Mouse (Mus musculus): ENCODE results near the gene Sec11a. TPM values are rescaled to one million over a fixed set of nuclear protein-coding genes. Genes with fewer than 3 reads are reported as not detected.
A peak's percentile ranks its signal among the peaks of the same experiment; 100 is the strongest.

The Sec11a gene
- polyA plus RNA-seq, 1 experiment = 112 TPM

DNA sequence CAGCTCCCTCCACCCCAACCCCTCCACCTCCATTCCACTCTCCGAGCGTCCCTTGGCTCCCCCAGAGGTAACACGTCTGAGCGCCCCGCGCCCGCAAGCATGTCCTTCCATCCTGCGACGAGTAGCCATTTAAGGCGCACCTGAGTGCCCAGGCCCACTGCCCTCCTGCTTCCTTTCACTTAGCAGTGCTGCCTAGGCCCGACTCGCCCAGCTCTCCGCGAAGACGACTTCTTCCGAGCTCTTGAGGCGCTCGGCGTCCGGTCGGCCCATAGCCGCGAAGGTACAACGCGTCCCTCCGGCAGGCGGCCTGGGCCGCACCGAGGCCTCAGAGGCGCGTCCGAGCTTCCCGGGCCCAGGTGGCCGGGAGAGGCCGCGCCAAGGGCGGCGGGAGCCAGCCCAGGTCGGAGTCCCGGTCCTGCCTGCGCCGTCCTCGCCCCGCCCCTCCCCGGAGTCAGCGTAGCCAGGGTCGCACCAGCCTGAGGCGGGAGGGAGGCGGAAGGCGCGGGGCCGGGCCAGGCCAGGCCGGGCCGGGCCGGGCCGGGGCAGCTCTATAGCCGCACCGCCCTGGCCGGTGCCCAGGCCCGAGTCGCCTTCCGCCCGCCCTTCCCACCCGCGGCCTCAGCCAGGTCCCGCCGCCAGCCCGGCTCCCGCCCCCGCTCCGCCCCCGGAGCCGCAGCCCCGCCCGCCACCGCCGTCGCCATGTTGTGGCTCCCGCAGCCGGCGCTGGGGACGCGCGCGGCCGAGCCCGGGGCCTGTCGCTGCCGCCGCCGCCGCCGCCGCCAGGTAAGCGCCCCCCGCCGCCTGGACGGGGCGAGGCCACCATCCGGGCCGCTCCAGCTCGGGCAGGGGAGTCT lies 45.6 kb upstream of the Sec11a start, which contains the start of gene Zfp592:
Zfp592 (plus strand) TSS at position 702 of the 854 bp plus-strand sequence.
- no peaks in the 10 kb centered on the region for H3K36me3 ChIP-seq (ENCODE audit: control insufficient read depth, insufficient read depth)
- H3ac ChIP-seq (ENCODE audit: control insufficient read depth, insufficient read length, low read depth) = peak within 1 kb of the TSS; percentile 90
- no peak for TF ChIP-seq MYOG (IDR thresholded peaks at IDR 0.05; ENCODE audit: control insufficient read depth, extremely low read depth, insufficient read length)
- TF ChIP-seq CTCF (IDR thresholded peaks at IDR 0.05; ENCODE audit: control insufficient read depth, insufficient read depth, insufficient read length) = no peak
- TF ChIP-seq MAX (IDR thresholded peaks at IDR 0.05) = no peak
- TF ChIP-seq USF1 (IDR thresholded peaks at IDR 0.05; ENCODE audit: low read depth) = no peak
- no peak for TF ChIP-seq FOSL1 (IDR thresholded peaks at IDR 0.05; ENCODE audit: insufficient read depth, low read length, poor library complexity, severe bottlenecking)
- TF ChIP-seq MYOD1 (IDR thresholded peaks at IDR 0.05; ENCODE audit: control insufficient read depth, insufficient read length, low read depth) = no peak
- no peak for TF ChIP-seq CEBPB (IDR thresholded peaks at IDR 0.05; ENCODE audit: low read depth)

DNA sequence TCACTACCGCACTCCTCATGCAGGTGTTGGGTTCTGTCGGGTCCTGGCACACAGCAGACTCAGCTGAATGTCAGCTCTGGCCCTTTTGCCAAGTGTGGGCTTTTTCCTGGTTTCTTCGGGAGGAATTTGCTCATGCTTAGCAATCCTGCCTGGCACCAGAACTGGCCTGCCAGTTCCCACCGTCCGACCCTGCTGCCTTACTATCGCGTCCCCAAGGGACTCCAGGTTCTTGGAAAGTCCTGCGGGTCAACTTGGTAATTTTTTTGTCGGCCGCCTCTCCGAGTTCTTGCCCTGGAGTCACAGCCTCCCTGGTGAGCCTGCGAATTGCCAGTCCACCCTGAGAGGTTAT lies 45.0 kb upstream of the Sec11a start:
- H3K27me3 ChIP-seq (ENCODE audit: control insufficient read depth, insufficient read depth, insufficient read length) = no peaks in the 10 kb centered on the region
- no peak for TF ChIP-seq FOSL1 (IDR thresholded peaks at IDR 0.05; ENCODE audit: insufficient read depth, low read length, poor library complexity, severe bottlenecking)
- no peak for TF ChIP-seq MAX (IDR thresholded peaks at IDR 0.05)
- no peak for TF ChIP-seq CEBPB (IDR thresholded peaks at IDR 0.05; ENCODE audit: low read depth)
- no peak for TF ChIP-seq MYOD1 (IDR thresholded peaks at IDR 0.05; ENCODE audit: control insufficient read depth, insufficient read length, low read depth)
- TF ChIP-seq USF1 (IDR thresholded peaks at IDR 0.05; ENCODE audit: low read depth) = no peak
- TF ChIP-seq CTCF (IDR thresholded peaks at IDR 0.05; ENCODE audit: control insufficient read depth, insufficient read depth, insufficient read length) = no peak
- TF ChIP-seq MYOG (IDR thresholded peaks at IDR 0.05; ENCODE audit: control insufficient read depth, extremely low read depth, insufficient read length) = no peak
- peak overlapping the region; percentile 71 for H3K4me3 ChIP-seq (ENCODE audit: insufficient read depth, poor library complexity, severe bottlenecking)
- no peaks in the 10 kb centered on the region for H3K36me3 ChIP-seq (ENCODE audit: control insufficient read depth, insufficient read depth)
- peak overlapping the region; percentile 90 for H3ac ChIP-seq (ENCODE audit: control insufficient read depth, insufficient read length, low read depth)
- H3K79me3 ChIP-seq (ENCODE audit: low read depth) = peaks cover 38% of the 10 kb centered on the region
- H3K79me2 ChIP-seq (ENCODE audit: control insufficient read depth, insufficient read depth) = peaks cover 61% of the 10 kb centered on the region

More for the DNA sequence above, 45.6 kb upstream of the Sec11a start, which contains the start of gene Zfp592:
- peaks cover 67% of the 10 kb centered on the region for H3K79me2 ChIP-seq (ENCODE audit: control insufficient read depth, insufficient read depth)
- no peaks in the 10 kb centered on the region for H3K27me3 ChIP-seq (ENCODE audit: control insufficient read depth, insufficient read depth, insufficient read length)
- peaks cover 43% of the 10 kb centered on the region for H3K79me3 ChIP-seq (ENCODE audit: low read depth)
- H3K4me3 ChIP-seq (ENCODE audit: insufficient read depth, poor library complexity, severe bottlenecking) = peak within 1 kb of the TSS; percentile 71

DNA sequence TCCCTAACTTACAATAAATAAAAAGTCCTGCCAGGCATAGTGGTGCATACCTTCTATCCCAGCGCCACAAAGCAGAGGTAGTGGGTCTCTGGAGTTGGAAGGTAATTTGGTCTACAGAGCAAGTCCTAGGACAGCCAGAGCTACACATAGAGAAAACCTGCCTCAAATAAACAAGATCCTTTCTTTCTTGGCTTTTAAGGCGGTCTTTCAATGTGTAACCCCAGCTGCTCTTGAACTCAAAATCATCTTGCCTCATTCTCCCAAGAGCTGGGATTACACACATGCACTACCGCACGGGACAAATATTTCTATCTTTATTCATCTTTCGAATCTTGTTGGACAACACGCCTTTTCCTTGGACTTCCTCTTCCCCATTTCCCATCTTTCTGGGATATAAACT lies 44.5 kb upstream of the Sec11a start:
- peaks cover 55% of the 10 kb centered on the region for H3K79me2 ChIP-seq (ENCODE audit: control insufficient read depth, insufficient read depth)
- no peaks in the 10 kb centered on the region for H3K27me3 ChIP-seq (ENCODE audit: control insufficient read depth, insufficient read depth, insufficient read length)
- H3K36me3 ChIP-seq (ENCODE audit: control insufficient read depth, insufficient read depth) = no peaks in the 10 kb centered on the region
- peaks cover 35% of the 10 kb centered on the region for H3K79me3 ChIP-seq (ENCODE audit: low read depth)
- TF ChIP-seq CEBPB (IDR thresholded peaks at IDR 0.05; ENCODE audit: low read depth) (no peak), MYOD1 (IDR thresholded peaks at IDR 0.05; ENCODE audit: control insufficient read depth, insufficient read length, low read depth) (no peak), USF1 (IDR thresholded peaks at IDR 0.05; ENCODE audit: low read depth) (no peak), FOSL1 (IDR thresholded peaks at IDR 0.05; ENCODE audit: insufficient read depth, low read length, poor library complexity, severe bottlenecking) (no peak), MYOG (IDR thresholded peaks at IDR 0.05; ENCODE audit: control insufficient read depth, extremely low read depth, insufficient read length) (no peak), MAX (IDR thresholded peaks at IDR 0.05) (no peak), CTCF (IDR thresholded peaks at IDR 0.05; ENCODE audit: control insufficient read depth, insufficient read depth, insufficient read length) (no peak)
- no peak overlapping the region for H3ac ChIP-seq (ENCODE audit: control insufficient read depth, insufficient read length, low read depth)
- H3K4me3 ChIP-seq (ENCODE audit: insufficient read depth, poor library complexity, severe bottlenecking) = peak overlapping the region; percentile 71

DNA sequence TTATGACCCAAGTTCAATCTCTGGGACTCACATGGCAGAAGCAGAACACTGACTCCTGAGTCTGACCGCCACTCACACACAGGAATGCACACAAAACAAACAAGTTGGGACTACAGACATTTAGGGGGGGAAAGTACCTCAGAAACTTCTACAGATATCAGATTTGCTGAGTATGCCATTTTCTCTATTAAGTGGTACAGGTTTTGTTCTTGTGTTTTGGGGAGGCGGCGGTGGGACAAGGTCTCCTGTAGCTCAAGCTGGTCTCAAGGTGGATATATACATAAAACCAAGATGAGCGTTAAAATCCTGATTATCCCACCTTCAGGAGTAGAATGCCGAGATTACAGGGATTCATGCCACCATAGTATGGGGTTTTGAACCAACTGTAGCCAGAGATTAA lies 44.0 kb upstream of the Sec11a start:
- Histone ChIP-seq H3K79me3 (ENCODE audit: low read depth) (peaks cover 32% of the 10 kb centered on the region), H3K36me3 (ENCODE audit: control insufficient read depth, insufficient read depth) (no peaks in the 10 kb centered on the region), H3ac (ENCODE audit: control insufficient read depth, insufficient read length, low read depth) (no peak overlapping the region), H3K27me3 (ENCODE audit: control insufficient read depth, insufficient read depth, insufficient read length) (no peaks in the 10 kb centered on the region), H3K79me2 (ENCODE audit: control insufficient read depth, insufficient read depth) (peaks cover 51% of the 10 kb centered on the region), H3K4me3 (ENCODE audit: insufficient read depth, poor library complexity, severe bottlenecking) (no peak overlapping the region)
- TF ChIP-seq MYOG (IDR thresholded peaks at IDR 0.05; ENCODE audit: control insufficient read depth, extremely low read depth, insufficient read length) = no peak
- no peak for TF ChIP-seq CEBPB (IDR thresholded peaks at IDR 0.05; ENCODE audit: low read depth)
- no peak for TF ChIP-seq CTCF (IDR thresholded peaks at IDR 0.05; ENCODE audit: control insufficient read depth, insufficient read depth, insufficient read length)
- no peak for TF ChIP-seq USF1 (IDR thresholded peaks at IDR 0.05; ENCODE audit: low read depth)
- no peak for TF ChIP-seq MAX (IDR thresholded peaks at IDR 0.05)
- no peak for TF ChIP-seq FOSL1 (IDR thresholded peaks at IDR 0.05; ENCODE audit: insufficient read depth, low read length, poor library complexity, severe bottlenecking)
- no peak for TF ChIP-seq MYOD1 (IDR thresholded peaks at IDR 0.05; ENCODE audit: control insufficient read depth, insufficient read length, low read depth)

DNA sequence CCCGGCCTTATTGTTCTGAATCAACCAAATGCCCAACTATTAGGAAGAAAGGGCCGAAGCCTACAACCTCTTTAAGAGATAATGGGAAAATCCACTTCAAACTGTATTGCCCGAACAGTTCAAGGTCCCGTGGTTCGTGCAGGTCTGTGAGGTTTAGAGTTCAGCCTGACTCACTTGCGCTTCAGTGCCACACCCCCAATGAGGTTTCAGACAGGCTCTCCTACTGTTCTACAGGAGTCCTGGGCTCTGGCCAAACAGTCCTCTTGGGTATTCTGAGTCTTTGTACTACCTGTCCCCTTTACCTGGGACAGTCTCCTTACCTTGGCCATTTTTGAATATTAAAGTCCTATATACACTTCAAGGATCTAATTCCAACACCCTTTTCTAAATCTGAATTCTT lies 42.7 kb upstream of the Sec11a start:
- no peak for TF ChIP-seq MYOD1 (IDR thresholded peaks at IDR 0.05; ENCODE audit: control insufficient read depth, insufficient read length, low read depth)
- no peak for TF ChIP-seq USF1 (IDR thresholded peaks at IDR 0.05; ENCODE audit: low read depth)
- TF ChIP-seq MYOG (IDR thresholded peaks at IDR 0.05; ENCODE audit: control insufficient read depth, extremely low read depth, insufficient read length) = no peak
- TF ChIP-seq MAX (IDR thresholded peaks at IDR 0.05) = no peak
- TF ChIP-seq FOSL1 (IDR thresholded peaks at IDR 0.05; ENCODE audit: insufficient read depth, low read length, poor library complexity, severe bottlenecking) = no peak
- H3K27me3 ChIP-seq (ENCODE audit: control insufficient read depth, insufficient read depth, insufficient read length) = no peaks in the 10 kb centered on the region
- no peak overlapping the region for H3K4me3 ChIP-seq (ENCODE audit: insufficient read depth, poor library complexity, severe bottlenecking)
- H3K36me3 ChIP-seq (ENCODE audit: control insufficient read depth, insufficient read depth) = no peaks in the 10 kb centered on the region
- H3K79me2 ChIP-seq (ENCODE audit: control insufficient read depth, insufficient read depth) = peaks cover 38% of the 10 kb centered on the region
- H3ac ChIP-seq (ENCODE audit: control insufficient read depth, insufficient read length, low read depth) = no peak overlapping the region
- peaks cover 19% of the 10 kb centered on the region for H3K79me3 ChIP-seq (ENCODE audit: low read depth)

All from C2C12 (cell line).